Mouse (Mus musculus) forebrain, postnatal 0 days (tissue): ENCODE results near the gene Ankrd44. TPM values are rescaled to one million over a fixed set of nuclear protein-coding genes. Genes with fewer than 3 reads are reported as not detected.

ENCODE experiments used
- ATAC-seq: fragments of 200-750 bp; cut with Nextera tagmentation; 2 replicates; pipeline ENCODE4 v1.8.0; 2017; ENCODE audit warnings: mild to moderate bottlenecking, moderate library complexity
- DNase-seq: peaks from one replicate; pipeline ENCODE4 v3.0.0-alpha.2; 2015
- H3K27ac ChIP-seq: fragments of 300-500 bp; sonication (generic); 2 replicates; pipeline ENCODE4 v1.5.1; 2014; ENCODE audit warnings: low read depth, mild to moderate bottlenecking, antibody characterized with exemption, low read length, moderate library complexity, mixed read lengths
- H3K27me3 ChIP-seq: fragments of 300-500 bp; sonication (generic); 2 replicates; pipeline ENCODE4 v1.6.1; 2014; ENCODE audit warnings: mild to moderate bottlenecking, low read length, mixed read lengths; ENCODE audit not compliant: insufficient read depth
- H3K36me3 ChIP-seq: fragments of 300-500 bp; sonication (generic); 2 replicates; pipeline ENCODE4 v1.6.1; 2014; ENCODE audit warnings: mild to moderate bottlenecking, moderate library complexity; ENCODE audit not compliant: insufficient read depth
- H3K4me1 ChIP-seq: fragments of 300-500 bp; sonication (generic); 2 replicates; pipeline ENCODE4 v1.6.1; 2014; ENCODE audit warnings: antibody characterized with exemption; ENCODE audit not compliant: insufficient read depth
- H3K4me2 ChIP-seq: fragments of 300-500 bp; sonication (generic); 2 replicates; pipeline ENCODE4 v1.6.1; 2014; ENCODE audit warnings: low read depth, mild to moderate bottlenecking, moderate library complexity
- H3K4me3 ChIP-seq: fragments of 300-500 bp; sonication (generic); 2 replicates; pipeline ENCODE4 v1.5.1; 2014; ENCODE audit warnings: low read depth, low read length, mixed read lengths
- H3K9ac ChIP-seq: fragments of 300-500 bp; sonication (generic); 2 replicates; pipeline ENCODE4 v1.6.1; 2014; ENCODE audit warnings: mild to moderate bottlenecking
- H3K9me3 ChIP-seq: fragments of 300-500 bp; sonication (generic); 2 replicates; pipeline ENCODE4 v1.6.1; 2016; ENCODE audit warnings: low read length
- CTCF ChIP-seq: sonication (generic); IDR thresholded peaks from 2 replicates; pipeline ENCODE4 v1.5.1; 2016; ENCODE audit warnings: antibody characterized with exemption, control low read depth, low read depth
- WGBS: fragments of 180-500 bp; shearing (Covaris S2); extraction: QIAGEN DNeasy Blood & Tissue Kit; methylation state at CpG from one replicate; pipeline ENCODE4 v1.1.7; 2014; 5-methylcytosine and 5-hydroxymethylcytosine counted together
- polyA plus RNA-seq: library from polyadenylated mRNA; unstranded; fragments of >200 nt; fragmentation: Nextera tagmentation; extraction: Ambion mirVana; gene quantifications from 2 replicates; pipeline ENCODE4 v1.2.1, GENCODE M21; 2015
- total RNA-seq: library from RNA; depleted of rRNA; stranded (reverse); fragments of >200 nt; gene quantifications from 2 replicates; pipeline ENCODE4 v1.2.3, GENCODE M21; 2014

The Ankrd44 gene
- total and polyA plus RNA-seq, 2 experiments from 2014 or later: 12.8 to 88.1 TPM

DNA sequence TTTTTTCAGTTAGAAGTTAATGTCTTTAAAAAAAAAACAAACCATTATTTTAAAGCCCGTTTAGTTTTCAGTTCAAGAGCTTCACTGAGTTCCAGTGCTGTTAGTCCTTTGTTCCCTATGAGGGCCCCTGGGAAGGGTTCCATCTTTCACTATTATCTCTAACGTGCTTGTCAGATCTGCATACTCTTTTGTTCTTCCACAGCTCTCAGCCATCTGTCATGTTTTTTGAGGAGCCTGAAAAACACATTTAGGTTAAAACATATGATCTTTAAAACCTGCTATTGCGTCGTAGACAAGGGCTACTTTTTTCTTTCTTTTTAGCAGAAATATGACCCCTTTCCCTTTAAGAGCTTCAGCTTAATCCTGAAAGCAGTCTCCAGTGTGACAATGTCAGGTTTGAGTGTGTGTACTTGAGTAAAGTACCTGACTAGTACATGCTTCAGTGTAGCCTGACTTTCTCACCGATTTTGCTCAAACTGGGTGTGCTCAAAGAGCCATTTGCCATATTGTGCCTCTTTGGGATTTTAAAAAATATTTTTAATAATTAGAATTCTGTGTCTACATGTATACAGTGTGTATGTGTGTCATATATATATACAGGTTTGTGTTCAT lies 285.9 kb downstream of the Ankrd44 start:
- Histone ChIP-seq H3K4me2 (no peak overlapping the region), H3K27me3 (no peaks in the 10 kb centered on the region), H3K27ac (peak overlapping the region; percentile 35), H3K9ac (0 out of 2 replicates have a peak overlapping the region, but pooled peaks have one; percentile 11), H3K4me1 (0 out of 2 replicates have a peak, but pooled peaks cover 4% of the 10 kb centered on the region), H3K36me3 (no peaks in the 10 kb centered on the region), H3K9me3 (no peaks in the 10 kb centered on the region), H3K4me3 (no peak overlapping the region)
- peak; percentile 67 for DNase-seq
- ATAC-seq: peak; percentile 84
- TF ChIP-seq CTCF: no peak
- WGBS: 12% methylated on average over 5 of the region's 5 CpGs

DNA sequence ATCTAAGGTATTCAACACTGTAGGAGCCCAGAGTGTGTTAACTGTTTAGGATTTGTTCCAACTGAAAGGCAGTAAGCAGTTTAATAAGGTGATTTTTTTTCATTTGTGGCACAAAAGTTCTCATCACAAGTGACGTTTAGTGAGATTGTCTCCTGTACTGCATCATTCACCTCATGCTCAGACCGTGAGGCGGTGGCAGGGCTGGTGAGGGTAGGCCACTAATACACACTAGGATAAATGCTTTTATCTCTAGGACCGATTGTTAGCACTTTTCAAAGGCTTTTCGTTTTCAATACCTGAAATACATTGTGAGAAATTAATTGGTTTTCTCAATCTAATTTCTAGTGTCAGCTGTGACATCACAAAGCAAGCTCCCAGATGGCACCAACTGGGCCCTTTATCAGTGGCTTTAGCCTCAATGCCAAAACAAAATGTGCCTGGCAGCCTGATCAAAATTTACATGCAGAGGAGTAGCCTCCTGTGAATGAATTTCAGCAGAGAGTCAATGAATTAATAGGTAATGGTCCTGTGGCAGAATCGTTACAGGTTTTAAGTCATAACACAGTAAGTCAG lies 286.6 kb downstream of the Ankrd44 start:
- Histone ChIP-seq H3K4me3 (no peak overlapping the region), H3K9me3 (no peaks in the 10 kb centered on the region), H3K4me1 (0 out of 2 replicates have a peak, but pooled peaks cover 4% of the 10 kb centered on the region), H3K4me2 (no peak overlapping the region), H3K36me3 (no peaks in the 10 kb centered on the region), H3K27ac (peak overlapping the region; percentile 9), H3K27me3 (no peaks in the 10 kb centered on the region), H3K9ac (no peak overlapping the region)
- TF ChIP-seq CTCF: no peak
- WGBS: 18% methylated on average over 6 of the region's 6 CpGs
- ATAC-seq (peak; percentile 62; the same call in 1 of the 2 replicates), DNase-seq (peak; percentile 57)

DNA sequence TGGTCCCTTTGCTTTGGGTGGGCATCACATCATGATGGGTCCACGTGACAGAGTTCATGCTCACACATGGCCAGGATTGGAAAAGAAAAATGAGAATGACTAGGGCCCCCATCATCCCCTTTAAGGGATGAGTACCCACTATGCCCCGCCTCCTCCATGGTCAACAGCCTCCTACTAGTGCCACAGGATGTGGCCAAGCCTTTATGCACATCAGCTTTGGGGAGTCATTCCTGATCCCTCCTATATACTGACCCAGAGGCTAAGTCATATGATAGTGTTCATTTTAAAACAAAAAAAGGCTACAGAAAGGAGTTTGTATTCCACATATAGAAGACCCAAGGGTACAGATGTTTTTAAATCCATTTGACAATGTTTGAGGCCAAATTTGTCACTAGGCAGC lies 287.1 kb downstream of the Ankrd44 start:
- ATAC-seq: no peak
- Histone ChIP-seq H3K27ac (peak overlapping the region; percentile 9; the same call in 1 of the 2 replicates), H3K9me3 (no peaks in the 10 kb centered on the region), H3K36me3 (no peaks in the 10 kb centered on the region), H3K9ac (no peak overlapping the region), H3K4me1 (0 out of 2 replicates have a peak, but pooled peaks cover 4% of the 10 kb centered on the region), H3K4me3 (no peak overlapping the region), H3K27me3 (no peaks in the 10 kb centered on the region), H3K4me2 (no peak overlapping the region)
- no peak for TF ChIP-seq CTCF
- DNase-seq: no peak
- 96% methylated on average over 2 of the region's 2 CpGs for WGBS

DNA sequence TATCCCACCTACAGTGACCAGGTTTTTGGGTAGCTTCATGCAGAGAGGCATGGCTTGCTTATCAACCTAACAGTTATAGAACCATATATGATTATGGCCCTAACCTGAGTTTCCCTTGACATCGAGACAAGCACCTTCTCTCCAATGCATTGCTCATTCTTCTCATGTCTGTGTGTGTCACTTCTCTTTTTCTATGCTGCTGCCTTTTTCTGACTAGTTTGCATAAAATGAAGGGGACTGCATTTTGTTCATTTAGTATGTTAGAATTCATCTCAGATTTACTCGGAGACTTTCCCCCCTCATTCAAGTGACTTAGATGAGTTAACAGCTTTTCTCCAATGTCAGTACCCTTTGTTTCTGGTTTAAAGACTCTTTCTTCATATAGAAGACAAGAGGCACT lies 288.8 kb downstream of the Ankrd44 start:
- H3K27ac ChIP-seq: no peak overlapping the region
- 0 out of 2 replicates have a peak, but pooled peaks cover 4% of the 10 kb centered on the region for H3K4me1 ChIP-seq
- H3K9ac ChIP-seq: no peak overlapping the region
- H3K9me3 ChIP-seq: no peaks in the 10 kb centered on the region
- DNase-seq (no peak), ATAC-seq (no peak)
- TF ChIP-seq CTCF: no peak
- H3K4me2 ChIP-seq: no peak overlapping the region
- H3K4me3 ChIP-seq: no peak overlapping the region
- no peaks in the 10 kb centered on the region for H3K27me3 ChIP-seq
- H3K36me3 ChIP-seq: no peaks in the 10 kb centered on the region
- WGBS: 65% methylated on average over 2 of the region's 2 CpGs

DNA sequence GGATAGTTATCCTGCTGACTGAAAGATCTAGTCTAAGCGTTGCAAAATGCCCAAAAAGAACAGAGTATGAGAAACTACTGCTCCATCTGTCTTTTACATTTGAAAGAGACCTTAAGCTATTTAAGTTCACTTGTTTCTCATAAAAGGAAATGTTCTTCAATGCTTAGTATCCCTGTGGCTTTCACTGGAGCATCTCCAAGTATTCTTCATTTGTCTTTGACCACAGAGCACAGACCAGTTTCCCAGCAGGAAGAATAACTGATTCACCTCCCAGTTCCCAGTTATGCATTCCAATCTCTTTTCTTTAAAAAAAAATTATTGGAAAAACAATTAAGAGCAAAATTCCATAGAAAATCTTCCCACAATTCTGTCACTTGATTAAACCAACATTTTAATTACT lies 297.1 kb downstream of the Ankrd44 start:
- no peaks in the 10 kb centered on the region for H3K36me3 ChIP-seq
- H3K9ac ChIP-seq: no peak overlapping the region
- no peak for TF ChIP-seq CTCF
- H3K4me3 ChIP-seq: no peak overlapping the region
- H3K27ac ChIP-seq: no peak overlapping the region
- no peaks in the 10 kb centered on the region for H3K9me3 ChIP-seq
- 36% methylated on average over 1 of the region's 1 CpGs for WGBS
- H3K4me1 ChIP-seq: no peaks in the 10 kb centered on the region
- DNase-seq: no peak
- no peak overlapping the region for H3K4me2 ChIP-seq
- no peaks in the 10 kb centered on the region for H3K27me3 ChIP-seq
- no peak for ATAC-seq

DNA sequence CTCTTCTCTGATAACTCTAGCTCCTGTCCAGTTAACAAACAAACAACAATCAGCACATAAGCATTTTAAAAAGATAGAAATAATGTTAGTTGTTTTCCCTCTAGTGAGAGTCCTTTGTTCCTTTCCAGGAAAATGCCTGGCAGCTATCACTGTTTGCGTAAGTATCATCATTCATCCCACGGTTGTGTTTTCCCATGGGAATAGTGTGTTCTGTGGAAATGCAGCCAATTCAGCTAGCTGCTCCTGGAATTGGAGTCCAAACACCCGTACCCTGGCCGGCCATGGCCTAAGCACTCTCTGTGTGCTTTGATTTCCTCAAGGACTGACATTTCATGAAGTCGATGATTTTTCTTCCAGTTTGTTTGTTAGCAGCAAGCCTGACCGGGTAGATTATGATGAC lies 311.2 kb downstream of the Ankrd44 start:
- H3K4me1 ChIP-seq: no peaks in the 10 kb centered on the region
- H3K9ac ChIP-seq: no peak overlapping the region
- H3K4me3 ChIP-seq: no peak overlapping the region
- no peak for ATAC-seq
- no peak for TF ChIP-seq CTCF
- no peak for DNase-seq
- 78% methylated on average over 6 of the region's 6 CpGs for WGBS
- H3K4me2 ChIP-seq: no peak overlapping the region
- H3K9me3 ChIP-seq: no peaks in the 10 kb centered on the region
- H3K27ac ChIP-seq: no peak overlapping the region
- no peaks in the 10 kb centered on the region for H3K27me3 ChIP-seq
- no peaks in the 10 kb centered on the region for H3K36me3 ChIP-seq

DNA sequence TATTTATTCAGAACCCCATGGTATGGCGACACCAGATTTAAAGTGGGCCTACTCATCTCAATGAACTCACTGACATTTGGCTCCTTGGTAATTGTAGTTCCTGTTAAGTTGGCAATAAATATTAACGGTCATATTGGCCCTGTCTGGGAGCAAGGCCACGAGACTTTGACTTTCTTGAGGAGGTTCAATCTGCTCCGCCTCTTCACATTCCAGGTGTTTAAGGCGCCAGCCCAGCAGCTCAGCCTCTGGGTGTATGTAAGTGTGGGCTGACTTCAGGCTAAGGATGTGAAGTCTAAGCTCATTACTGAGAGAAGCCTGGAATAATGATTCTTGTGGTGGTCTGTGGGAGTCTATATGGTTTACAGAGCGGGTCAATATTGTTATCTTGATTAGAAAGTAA lies 313.8 kb downstream of the Ankrd44 start:
- WGBS: 81% methylated on average over 6 of the region's 6 CpGs
- Histone ChIP-seq H3K4me2 (no peak overlapping the region), H3K27me3 (no peaks in the 10 kb centered on the region), H3K36me3 (no peaks in the 10 kb centered on the region), H3K4me3 (no peak overlapping the region), H3K9me3 (no peaks in the 10 kb centered on the region), H3K4me1 (no peaks in the 10 kb centered on the region), H3K27ac (no peak overlapping the region), H3K9ac (no peak overlapping the region)
- ATAC-seq (no peak), DNase-seq (no peak)
- TF ChIP-seq CTCF: no peak
